In genomic region chr3:51654303-51655055, GRCm38 (mm10) we compare ENCODE assay signal across 16 mouse cellular contexts. TPM values are rescaled to one million over a fixed set of nuclear protein-coding genes. Genes with fewer than 3 reads are reported as not detected.
DNase-seq lines count a peak whose midpoint lies in the region; ATAC-seq lines count a peak whose summit lies in the region.
"Had no signal": no experiment of that assay in that cellular context is flagged by ENCODE, and none has a peak within 500 bp of the region (broad histone marks: within the 10 kb centered on the region; RNA-seq: fewer than 3 reads in every experiment).

No protein-coding gene starts in this region.

- H3K27ac ChIP-seq in liver, embryonic 13.5 days: peak overlapping the region; percentile 79
- H3K27ac ChIP-seq: hindbrain, postnatal 0 days; stomach, embryonic 15.5 days had no signal

- H3K4me1 ChIP-seq in liver, embryonic 13.5 days (replicated peaks): peaks cover 30% of the 10 kb centered on the region

- H3K4me3 ChIP-seq in liver, embryonic 13.5 days (replicated peaks): no peak overlapping the region
- H3K4me3 ChIP-seq: stomach, embryonic 15.5 days had no signal

- H3K9ac ChIP-seq in liver, embryonic 13.5 days: no peak overlapping the region
- H3K9ac ChIP-seq: forebrain, postnatal 0 days; stomach, embryonic 15.5 days had no signal

- ATAC-seq in liver, embryonic 13.5 days (ENCODE audit: low read depth): no peak
- ATAC-seq in activated CD4-positive, CD25-positive, alpha-beta regulatory T cell, adult 4 months: peak; percentile 86
- ATAC-seq: forebrain, postnatal 0 days; hindbrain, postnatal 0 days had no signal

- no peaks in the 10 kb centered on the region for H3K9me3 ChIP-seq in liver, embryonic 13.5 days (replicated peaks)
- H3K9me3 ChIP-seq: stomach, embryonic 15.5 days had no signal

- DNase-seq in liver, embryonic 13.5 days: no peak
- no peak for DNase-seq in liver
- peak; percentile 83 for DNase-seq in naive thymus-derived CD4-positive, alpha-beta T cell, adult 2 months (ENCODE audit: low read depth)
- DNase-seq in thymus, postnatal 4 days: peak; percentile 73
- no peak for DNase-seq in cerebellum, postnatal 25 days
- DNase-seq in right cerebral cortex, postnatal 10 days (ENCODE audit: low spot score in 2 of 2): no peak
- no peak for DNase-seq in cerebellum, adult 9-11 months
- DNase-seq: forebrain, postnatal 0 days; gastrocnemius, postnatal 14 days; heart, postnatal 10 days; kidney, postnatal 25 days; lung, adult 18-20 months had no signal

- WGBS in liver, embryonic 13.5 days (ENCODE audit: insufficient replicate concordance): 32% methylated on average over 6 of the region's 6 CpGs

- H3K36me3 ChIP-seq in liver, embryonic 13.5 days: no peaks in the 10 kb centered on the region
- H3K36me3 ChIP-seq: stomach, embryonic 15.5 days had no signal

- peaks cover 3% of the 10 kb centered on the region; the same call in 1 of the 2 replicates for H3K27me3 ChIP-seq in liver, embryonic 13.5 days
- H3K27me3 ChIP-seq: stomach, embryonic 15.5 days had no signal

- H3K4me2 ChIP-seq in liver, embryonic 13.5 days: no peak overlapping the region
- H3K4me2 ChIP-seq: midbrain, embryonic 11.5 days; stomach, embryonic 15.5 days had no signal

RNA-seq across cellular contexts. Expression of gene Mgst2, which starts 5.7 kb away (rescaled TPM):
- 16.5 and 18.8 TPM in 2 replicates for polyA plus RNA-seq in liver, embryonic 13.5 days (2015; fragmentation: Nextera tagmentation; extraction: Ambion mirVana)
- 100 to 1,000 TPM in 1 of 2 experiments, 10 to 100 TPM in 1; 82.2 to 161 TPM for polyA plus RNA-seq in activated CD4-positive, CD25-positive, alpha-beta regulatory T cell, adult 4 months (2017; shearing (Covaris generic))
- polyA plus RNA-seq: midbrain, embryonic 11.5 days had no signal

Comparison
In these comparisons a context has a peak if more than half of its experiments do, and no peak if none do; other contexts are left out.
1. DNase-seq: peak in naive thymus-derived CD4-positive, alpha-beta T cell, adult 2 months (single experiment) and thymus, postnatal 4 days (single experiment); none in liver, embryonic 13.5 days (single experiment), liver (single experiment), cerebellum, postnatal 25 days (0 of 2), right cerebral cortex, postnatal 10 days (0 of 2) and cerebellum, adult 9-11 months (single experiment).